Comparison of ENCODE assay signal across 8 mouse cellular contexts in genomic region chr8:95951794-95952193, GRCm38 (mm10).
DNase-seq lines count a peak whose midpoint lies in the region; ATAC-seq and TF ChIP-seq lines count a peak whose summit lies in the region.

No protein-coding gene starts in this region.

- ATAC-seq in embryonic facial prominence, embryonic 11.5 days (replicated peaks; ENCODE audit: insufficient number of reproducible peaks, low FRiP score, low TSS enrichment, low read depth) = peak; percentile 86; the same call in 1 of the 2 replicates
- ATAC-seq in kidney, embryonic 14.5 days (ENCODE audit: low FRiP score, low TSS enrichment) = peak; percentile 76; the same call in 1 of the 2 replicates
- ATAC-seq in limb, embryonic 13.5 days (ENCODE audit: low FRiP score, low read depth) = peak; percentile 86
- peak; percentile 82; the same call in 1 of the 2 replicates for ATAC-seq in midbrain, embryonic 16.5 days
- peak; percentile 63; the same call in 1 of the 2 replicates for ATAC-seq in stomach, postnatal 0 days (ENCODE audit: low FRiP score, low TSS enrichment)

- H3K9me3 ChIP-seq in embryonic facial prominence, embryonic 11.5 days (replicated peaks; ENCODE audit: control insufficient read depth, low read length) = no peaks in the 10 kb centered on the region
- no peaks in the 10 kb centered on the region for H3K9me3 ChIP-seq in kidney, embryonic 14.5 days (ENCODE audit: control insufficient read depth, low read length)
- H3K9me3 ChIP-seq in limb, embryonic 13.5 days = no peaks in the 10 kb centered on the region
- H3K9me3 ChIP-seq in midbrain, embryonic 16.5 days (replicated peaks; ENCODE audit: control insufficient read depth, low read length, poor library complexity, severe bottlenecking) = no peaks in the 10 kb centered on the region
- H3K9me3 ChIP-seq in stomach, postnatal 0 days (ENCODE audit: control insufficient read depth, low read length) = no peaks in the 10 kb centered on the region

- H3K4me2 ChIP-seq in embryonic facial prominence, embryonic 11.5 days (ENCODE audit: low read depth, low read length) = 0 out of 2 replicates have a peak overlapping the region, but pooled peaks have one; percentile 19
- H3K4me2 ChIP-seq in kidney, embryonic 14.5 days (replicated peaks; ENCODE audit: low read depth, low read length) = peak overlapping the region; percentile 20; the same call in 1 of the 2 replicates
- H3K4me2 ChIP-seq in limb, embryonic 13.5 days (replicated peaks) = peak overlapping the region; percentile 55
- peak overlapping the region; percentile 62 for H3K4me2 ChIP-seq in midbrain, embryonic 16.5 days (ENCODE audit: low read length)
- H3K4me2 ChIP-seq in stomach, postnatal 0 days (replicated peaks; ENCODE audit: low read depth) = peak overlapping the region; percentile 40

- under 1% methylated on average over 17 of the region's 17 CpGs for WGBS in embryonic facial prominence, embryonic 11.5 days
- WGBS in kidney, embryonic 14.5 days = under 1% methylated on average over 17 of the region's 17 CpGs
- under 1% methylated on average over 17 of the region's 17 CpGs for WGBS in limb, embryonic 13.5 days
- WGBS in midbrain, embryonic 16.5 days = under 1% methylated on average over 17 of the region's 17 CpGs
- WGBS in stomach, postnatal 0 days = 1% methylated on average over 17 of the region's 17 CpGs

- TF ChIP-seq CTCF in stomach, postnatal 0 days (IDR thresholded peaks at IDR 0.05; ENCODE audit: low read depth) = peak; percentile 85

- H3K27me3 ChIP-seq in embryonic facial prominence, embryonic 11.5 days (ENCODE audit: control insufficient read depth, insufficient read depth, low read length) = no peaks in the 10 kb centered on the region
- no peaks in the 10 kb centered on the region for H3K27me3 ChIP-seq in kidney, embryonic 14.5 days (ENCODE audit: control insufficient read depth, insufficient read depth, low read length)
- peaks cover 16% of the 10 kb centered on the region for H3K27me3 ChIP-seq in limb, embryonic 13.5 days
- no peaks in the 10 kb centered on the region for H3K27me3 ChIP-seq in midbrain, embryonic 16.5 days (ENCODE audit: control insufficient read depth, insufficient read depth, low read depth, low read length)
- no peaks in the 10 kb centered on the region for H3K27me3 ChIP-seq in stomach, postnatal 0 days (ENCODE audit: control insufficient read depth, insufficient read depth, low read length)

- H3K9ac ChIP-seq in embryonic facial prominence, embryonic 11.5 days (replicated peaks; ENCODE audit: low read length) = no peak overlapping the region
- H3K9ac ChIP-seq in kidney, embryonic 14.5 days (ENCODE audit: low read depth, low read length) = no peak overlapping the region
- H3K9ac ChIP-seq in limb, embryonic 13.5 days = peak overlapping the region; percentile 55; the same call in 1 of the 2 replicates
- H3K9ac ChIP-seq in midbrain, embryonic 16.5 days (ENCODE audit: low read depth, low read length) = no peak overlapping the region
- no peak overlapping the region for H3K9ac ChIP-seq in stomach, postnatal 0 days (ENCODE audit: low read length)

- no peaks in the 10 kb centered on the region for H3K4me1 ChIP-seq in embryonic facial prominence, embryonic 11.5 days (ENCODE audit: control insufficient read depth, insufficient read depth, low read length)
- H3K4me1 ChIP-seq in kidney, embryonic 14.5 days (ENCODE audit: control insufficient read depth, insufficient read depth, low read length) = no peaks in the 10 kb centered on the region
- H3K4me1 ChIP-seq in limb, embryonic 13.5 days = no peaks in the 10 kb centered on the region
- peaks cover 3% of the 10 kb centered on the region; the same call in 1 of the 2 replicates for H3K4me1 ChIP-seq in midbrain, embryonic 16.5 days (ENCODE audit: control insufficient read depth, insufficient read depth, low read length)
- no peaks in the 10 kb centered on the region for H3K4me1 ChIP-seq in stomach, postnatal 0 days (replicated peaks; ENCODE audit: control insufficient read depth, insufficient read depth)

- H3K27ac ChIP-seq in embryonic facial prominence, embryonic 11.5 days (replicated peaks; ENCODE audit: low read depth, low read length) = no peak overlapping the region
- no peak overlapping the region for H3K27ac ChIP-seq in kidney, embryonic 14.5 days (ENCODE audit: low read depth, low read length)
- no peak overlapping the region for H3K27ac ChIP-seq in limb, embryonic 13.5 days
- no peak overlapping the region for H3K27ac ChIP-seq in midbrain, embryonic 16.5 days (ENCODE audit: low read length)
- no peak overlapping the region for H3K27ac ChIP-seq in stomach, postnatal 0 days (replicated peaks)

- peak; percentile 82 for DNase-seq in 3T3-L1 (ENCODE audit: low read depth, low spot score)
- peak; percentile 72 for DNase-seq in adrenal gland, postnatal 25 days
- DNase-seq in embryonic facial prominence, embryonic 11.5 days (ENCODE audit: low spot score) = peak; percentile 92
- peak; percentile 1 to 13 for DNase-seq in heart, adult 9 months (ENCODE audit: low spot score in 2 of 2)
- DNase-seq in stomach, postnatal 0 days (ENCODE audit: low spot score) = peak; percentile 75

- no peak for TF ChIP-seq EP300 in stomach, postnatal 0 days (optimal IDR thresholded peaks at IDR 0.05)

- no peak overlapping the region for H3K4me3 ChIP-seq in embryonic facial prominence, embryonic 11.5 days (ENCODE audit: low read depth, low read length)
- H3K4me3 ChIP-seq in kidney, embryonic 14.5 days (ENCODE audit: low read length) = peak overlapping the region; percentile 2; the same call in 1 of the 2 replicates
- peak overlapping the region; percentile 37 for H3K4me3 ChIP-seq in limb, embryonic 13.5 days
- peak overlapping the region; percentile 32 for H3K4me3 ChIP-seq in midbrain, embryonic 16.5 days (ENCODE audit: low read depth, low read length)
- H3K4me3 ChIP-seq in stomach, postnatal 0 days (ENCODE audit: low read depth, low read length) = peak overlapping the region; percentile 17; the same call in 1 of the 2 replicates

- no peaks in the 10 kb centered on the region for H3K36me3 ChIP-seq in embryonic facial prominence, embryonic 11.5 days (replicated peaks; ENCODE audit: control insufficient read depth, insufficient read depth, low read depth, low read length)
- no peaks in the 10 kb centered on the region for H3K36me3 ChIP-seq in kidney, embryonic 14.5 days (ENCODE audit: control insufficient read depth, insufficient read depth, low read length)
- H3K36me3 ChIP-seq in limb, embryonic 13.5 days = no peaks in the 10 kb centered on the region
- no peaks in the 10 kb centered on the region for H3K36me3 ChIP-seq in midbrain, embryonic 16.5 days (ENCODE audit: control insufficient read depth, insufficient read depth, low read length)
- no peaks in the 10 kb centered on the region for H3K36me3 ChIP-seq in stomach, postnatal 0 days (ENCODE audit: control insufficient read depth, insufficient read depth, low read length)

Comparison
In these comparisons a context has a peak if more than half of its experiments do, and no peak if none do; other contexts are left out.
1. DNase-seq: peak in every context shown above with its lines; median percentile 92 in embryonic facial prominence, embryonic 11.5 days; 82 in 3T3-L1; 75 in stomach, postnatal 0 days; 72 in adrenal gland, postnatal 25 days; 7 in heart, adult 9 months.